Mouse (Mus musculus): Measurements from ENCODE around the gene Try5. TPM values are rescaled to one million over a fixed set of nuclear protein-coding genes. Genes with fewer than 3 reads are reported as not detected.
"Not testable (repeated sequence)": the region's sequence is repeated elsewhere in the genome, so short reads cannot be mapped to it uniquely, and the experiment has no call there.

Try5 gene
- polyA plus RNA-seq (2014; fragmentation: Nextera tagmentation; extraction: Ambion mirVana): 2.9 TPM in 1 of 2 replicates, not detected in the other

DNA sequence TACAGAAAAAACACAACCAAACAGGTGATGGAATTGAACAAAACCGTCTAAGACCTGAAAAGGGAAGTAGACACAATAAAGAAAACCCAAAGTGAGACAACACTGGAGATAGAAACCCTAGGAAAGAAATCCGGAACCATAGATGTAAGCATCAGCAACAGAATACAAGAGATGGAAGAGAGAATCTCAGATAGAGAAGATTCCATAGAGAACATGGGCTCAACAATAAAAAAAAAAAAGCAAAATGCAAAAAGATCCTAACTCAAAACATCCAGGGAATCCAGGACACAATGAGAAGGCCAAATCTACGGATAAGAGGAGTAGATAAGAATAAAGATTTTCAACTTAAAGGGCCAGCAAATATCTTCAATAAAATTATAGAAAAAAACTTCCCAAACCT is at the start of gene Try5:
TSS of gene Try5 (minus strand) at position 101 of the 400 bp plus-strand sequence.
- WGBS: 64% methylated on average over 3 of the region's 3 CpGs
- H3K4me3 ChIP-seq (ENCODE audit: low read depth, low read length); H3K4me2 ChIP-seq (replicated peaks; ENCODE audit: low read depth, low read length); H3K4me1 ChIP-seq (ENCODE audit: control insufficient read depth, insufficient read depth, low read length); H3K36me3 ChIP-seq (ENCODE audit: control insufficient read depth, insufficient read depth, low read length); ATAC-seq (ENCODE audit: insufficient number of reproducible peaks, insufficient read depth, low FRiP score, low read depth); H3K27ac ChIP-seq (ENCODE audit: low read length); H3K9me3 ChIP-seq (ENCODE audit: control insufficient read depth, low read depth, low read length); H3K27me3 ChIP-seq (ENCODE audit: control insufficient read depth, insufficient read depth, low read length); H3K9ac ChIP-seq (replicated peaks; ENCODE audit: low read depth, low read length): not testable (repeated sequence)

DNA sequence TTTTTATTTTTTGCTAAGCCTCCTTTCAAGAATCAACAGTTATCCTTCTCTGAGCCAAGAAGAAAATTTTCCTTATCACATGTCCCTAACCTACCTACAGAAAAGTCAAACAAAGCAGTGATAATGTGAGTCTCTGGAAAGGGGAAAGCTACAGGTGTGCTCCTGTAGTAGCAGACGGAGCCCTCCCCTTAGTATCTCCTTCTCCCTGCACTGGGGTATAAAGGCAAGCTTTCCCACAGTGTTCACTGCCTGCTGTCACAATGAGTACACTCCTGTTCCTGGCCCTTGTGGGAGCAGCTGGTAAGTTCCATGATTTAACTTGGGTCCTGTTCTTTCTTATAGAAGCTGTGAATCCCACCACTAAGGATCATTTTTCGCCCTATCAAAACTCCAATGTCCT is 37.3 kb upstream of the Try5 start, which contains the start of gene Try10:
TSS of gene Try10 (plus strand) at position 174 of the 400 bp plus-strand sequence.
- Histone ChIP-seq H3K27me3 (ENCODE audit: control insufficient read depth, insufficient read depth, low read length) (no peaks in the 10 kb centered on the region), H3K4me2 (replicated peaks; ENCODE audit: low read depth, low read length) (no peak within 1 kb of the TSS), H3K4me1 (ENCODE audit: control insufficient read depth, insufficient read depth, low read length) (no peaks in the 10 kb centered on the region), H3K9me3 (ENCODE audit: control insufficient read depth, low read depth, low read length) (no peaks in the 10 kb centered on the region), H3K4me3 (ENCODE audit: low read depth, low read length) (no peak within 1 kb of the TSS), H3K36me3 (ENCODE audit: control insufficient read depth, insufficient read depth, low read length) (no peaks in the 10 kb centered on the region), H3K9ac (replicated peaks; ENCODE audit: low read depth, low read length) (no peak within 1 kb of the TSS), H3K27ac (ENCODE audit: low read length) (no peak within 1 kb of the TSS)
- ATAC-seq (ENCODE audit: insufficient number of reproducible peaks, insufficient read depth, low FRiP score, low read depth): no peak
- WGBS: 79% methylated on average over 2 of the region's 2 CpGs

DNA sequence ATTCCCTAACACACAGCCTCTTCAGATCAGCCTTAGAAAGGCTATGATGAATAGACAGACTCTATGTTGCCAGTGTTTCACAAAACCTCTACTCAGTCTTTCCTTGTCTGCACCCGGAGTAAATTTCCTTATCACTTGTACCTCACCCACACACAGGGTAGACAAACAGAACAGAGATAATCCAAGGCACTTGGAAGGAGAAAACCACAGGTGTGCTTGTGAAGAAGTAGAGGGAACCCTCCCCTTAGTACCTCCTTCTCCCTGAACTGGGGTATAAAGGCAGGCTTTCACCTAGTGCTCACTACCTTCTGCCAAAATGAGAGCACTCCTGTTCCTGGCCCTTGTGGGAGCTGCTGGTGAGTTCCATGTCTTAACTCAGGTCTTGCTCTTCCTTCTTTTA is 14.7 kb downstream of the Try5 start, which contains the start of gene Try4:
TSS of gene Try4 (plus strand) at position 301 of the 400 bp plus-strand sequence.
- Histone ChIP-seq H3K4me3 (ENCODE audit: low read depth, low read length) (no peak within 1 kb of the TSS), H3K9ac (replicated peaks; ENCODE audit: low read depth, low read length) (no peak within 1 kb of the TSS), H3K36me3 (ENCODE audit: control insufficient read depth, insufficient read depth, low read length) (no peaks in the 10 kb centered on the region), H3K4me2 (replicated peaks; ENCODE audit: low read depth, low read length) (no peak within 1 kb of the TSS), H3K27ac (ENCODE audit: low read length) (no peak within 1 kb of the TSS), H3K4me1 (ENCODE audit: control insufficient read depth, insufficient read depth, low read length) (no peaks in the 10 kb centered on the region), H3K9me3 (ENCODE audit: control insufficient read depth, low read depth, low read length) (no peaks in the 10 kb centered on the region), H3K27me3 (ENCODE audit: control insufficient read depth, insufficient read depth, low read length) (no peaks in the 10 kb centered on the region)
- ATAC-seq (ENCODE audit: insufficient number of reproducible peaks, insufficient read depth, low FRiP score, low read depth): no peak
- WGBS: 58% methylated on average over 1 of the region's 1 CpGs

DNA sequence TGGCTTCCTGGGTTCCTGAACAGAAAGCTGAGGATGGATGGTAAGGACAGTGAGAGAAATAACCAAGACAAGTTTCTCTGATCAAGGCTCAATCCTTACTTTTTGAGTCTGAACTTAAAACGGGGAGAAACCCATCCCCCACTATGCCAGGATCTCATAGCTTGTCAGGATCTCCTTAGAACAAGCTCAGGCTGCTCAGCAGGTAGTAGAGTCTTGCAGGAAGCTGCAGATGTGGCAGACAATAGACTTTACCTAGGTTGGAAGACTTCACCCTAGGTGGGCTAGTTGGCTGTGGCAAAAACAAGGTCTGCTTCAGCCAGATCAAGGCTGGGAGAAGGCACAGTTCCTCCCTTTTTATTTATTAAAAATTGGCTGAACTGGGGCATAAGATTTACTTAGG is 18.4 kb downstream of the Try5 start:
- H3K4me1 ChIP-seq (ENCODE audit: control insufficient read depth, insufficient read depth, low read length): no peaks in the 10 kb centered on the region
- H3K9me3 ChIP-seq (ENCODE audit: control insufficient read depth, low read depth, low read length): no peaks in the 10 kb centered on the region
- no peaks in the 10 kb centered on the region for H3K36me3 ChIP-seq (ENCODE audit: control insufficient read depth, insufficient read depth, low read length)
- no peaks in the 10 kb centered on the region for H3K27me3 ChIP-seq (ENCODE audit: control insufficient read depth, insufficient read depth, low read length)
- H3K9ac ChIP-seq (replicated peaks; ENCODE audit: low read depth, low read length): no peak overlapping the region
- ATAC-seq (ENCODE audit: insufficient number of reproducible peaks, insufficient read depth, low FRiP score, low read depth): no peak
- H3K4me3 ChIP-seq (ENCODE audit: low read depth, low read length): no peak overlapping the region
- no peak overlapping the region for H3K4me2 ChIP-seq (replicated peaks; ENCODE audit: low read depth, low read length)
- WGBS: 12% methylated on average over 1 of the region's 1 CpGs
- no peak overlapping the region for H3K27ac ChIP-seq (ENCODE audit: low read length)

DNA sequence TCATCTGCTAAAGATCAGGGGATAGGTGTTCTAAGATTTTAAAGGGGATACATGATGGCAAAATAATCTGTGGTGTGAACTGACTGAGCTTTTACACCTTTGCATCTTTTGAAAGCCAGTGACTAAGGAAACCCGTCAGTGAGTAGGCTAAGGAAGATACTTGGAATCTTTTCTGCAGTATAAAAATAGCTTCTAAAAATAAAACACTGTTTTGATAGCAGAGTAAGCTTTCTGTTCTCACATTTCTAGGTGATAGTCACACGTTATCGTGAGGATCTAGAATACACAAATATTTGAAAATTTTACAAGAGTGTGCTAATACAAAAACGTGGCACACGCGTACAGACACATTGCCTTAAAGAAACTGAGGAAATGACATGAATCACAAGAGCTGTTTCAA is 50.5 kb downstream of the Try5 start:
- Histone ChIP-seq H3K27me3 (ENCODE audit: control insufficient read depth, insufficient read depth, low read length) (no peaks in the 10 kb centered on the region), H3K9ac (replicated peaks; ENCODE audit: low read depth, low read length) (no peak overlapping the region), H3K27ac (ENCODE audit: low read length) (no peak overlapping the region), H3K36me3 (ENCODE audit: control insufficient read depth, insufficient read depth, low read length) (no peaks in the 10 kb centered on the region), H3K4me1 (ENCODE audit: control insufficient read depth, insufficient read depth, low read length) (no peaks in the 10 kb centered on the region), H3K4me2 (replicated peaks; ENCODE audit: low read depth, low read length) (no peak overlapping the region), H3K9me3 (ENCODE audit: control insufficient read depth, low read depth, low read length) (no peaks in the 10 kb centered on the region), H3K4me3 (ENCODE audit: low read depth, low read length) (no peak overlapping the region)
- no peak for ATAC-seq (ENCODE audit: insufficient number of reproducible peaks, insufficient read depth, low FRiP score, low read depth)
- WGBS: 78% methylated on average over 6 of the region's 6 CpGs

DNA sequence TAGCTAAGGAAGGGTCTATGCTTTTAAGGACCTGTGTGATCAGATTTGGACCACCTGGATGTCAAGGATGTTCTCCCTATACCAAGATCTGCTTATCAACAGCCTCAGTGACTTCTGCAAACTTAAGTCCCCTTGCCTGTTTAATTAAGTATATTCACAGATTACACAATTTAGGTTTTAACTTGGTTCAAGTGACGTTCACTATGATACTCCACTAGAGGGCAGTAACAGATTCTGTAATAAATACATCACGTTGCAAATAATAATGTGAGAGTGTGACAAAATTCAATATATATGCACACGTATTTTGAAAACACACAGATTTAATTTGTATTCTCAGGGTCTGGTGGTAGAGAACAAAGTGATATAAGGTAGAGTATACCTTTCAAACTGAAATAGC is 53.8 kb downstream of the Try5 start:
- 46% methylated on average over 3 of the region's 3 CpGs for WGBS
- Histone ChIP-seq H3K27ac (ENCODE audit: low read length) (no peak overlapping the region), H3K36me3 (ENCODE audit: control insufficient read depth, insufficient read depth, low read length) (no peaks in the 10 kb centered on the region), H3K9me3 (ENCODE audit: control insufficient read depth, low read depth, low read length) (no peaks in the 10 kb centered on the region), H3K4me1 (ENCODE audit: control insufficient read depth, insufficient read depth, low read length) (no peaks in the 10 kb centered on the region), H3K9ac (replicated peaks; ENCODE audit: low read depth, low read length) (no peak overlapping the region), H3K4me2 (replicated peaks; ENCODE audit: low read depth, low read length) (no peak overlapping the region), H3K27me3 (ENCODE audit: control insufficient read depth, insufficient read depth, low read length) (no peaks in the 10 kb centered on the region), H3K4me3 (ENCODE audit: low read depth, low read length) (no peak overlapping the region)
- no peak for ATAC-seq (ENCODE audit: insufficient number of reproducible peaks, insufficient read depth, low FRiP score, low read depth)

Other genes starting within 250 kb of the Try5 start
- gene Try4, start 14.6 kb downstream of the Try5 start, polyA plus RNA-seq (2014; fragmentation: Nextera tagmentation; extraction: Ambion mirVana): not detected in 2 replicates
- 5.0 TPM in 1 of 2 replicates, not detected in the other for gene Try10, start 37.3 kb upstream of the Try5 start, polyA plus RNA-seq (2014; fragmentation: Nextera tagmentation; extraction: Ambion mirVana)
- gene Prss3, start 60.8 kb upstream of the Try5 start, polyA plus RNA-seq (2014; fragmentation: Nextera tagmentation; extraction: Ambion mirVana): 1.2 TPM in 1 of 2 replicates, not detected in the other
- 0.69 TPM in 1 of 2 replicates, not detected in the other for gene Gm5771, start 75.5 kb upstream of the Try5 start, polyA plus RNA-seq (2014; fragmentation: Nextera tagmentation; extraction: Ambion mirVana)
- gene Gm10334, start 129.3 kb upstream of the Try5 start, polyA plus RNA-seq (2014; fragmentation: Nextera tagmentation; extraction: Ambion mirVana): 1.2 TPM in 1 of 2 replicates, not detected in the other
- 3.3 TPM in 1 of 2 replicates, not detected in the other for gene Prss1, start 142.1 kb upstream of the Try5 start, polyA plus RNA-seq (2014; fragmentation: Nextera tagmentation; extraction: Ambion mirVana)
- gene Prss2, start 204.9 kb upstream of the Try5 start, polyA plus RNA-seq (2014; fragmentation: Nextera tagmentation; extraction: Ambion mirVana): 6.5 TPM in 1 of 2 replicates, not detected in the other

Data from stomach, embryonic 14.5 days (tissue).